Mouse (Mus musculus): ENCODE data around the gene Dnaja2.

The Dnaja2 gene

GRCm38 (mm10) chr8:85500955-85501685, 54.0 kb downstream of the Dnaja2 start:
- DNase-seq (ENCODE audit: low read depth, low spot score) = peak; percentile 90

DNA sequence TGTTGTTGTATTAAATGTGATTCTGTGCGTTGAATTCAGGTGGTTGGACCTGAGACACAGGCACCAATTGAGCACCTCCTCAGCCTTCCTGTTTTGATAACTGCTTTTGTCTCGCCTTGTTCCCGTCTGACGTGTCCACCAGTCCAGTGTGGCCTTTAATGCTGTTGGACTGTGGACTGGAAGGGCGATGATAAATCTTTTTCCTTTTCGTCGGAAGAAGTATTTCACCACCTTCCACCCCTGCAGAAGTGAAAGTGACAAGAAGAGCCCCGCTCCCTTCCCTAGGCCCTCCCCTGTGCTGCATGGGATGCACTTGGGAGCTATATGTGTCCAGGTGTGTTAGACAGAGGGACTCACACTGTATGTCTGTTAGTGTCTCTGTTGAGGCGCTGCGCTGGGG, 54.7 kb downstream of the Dnaja2 start:
- no peak for DNase-seq (ENCODE audit: low read depth, low spot score)

DNA sequence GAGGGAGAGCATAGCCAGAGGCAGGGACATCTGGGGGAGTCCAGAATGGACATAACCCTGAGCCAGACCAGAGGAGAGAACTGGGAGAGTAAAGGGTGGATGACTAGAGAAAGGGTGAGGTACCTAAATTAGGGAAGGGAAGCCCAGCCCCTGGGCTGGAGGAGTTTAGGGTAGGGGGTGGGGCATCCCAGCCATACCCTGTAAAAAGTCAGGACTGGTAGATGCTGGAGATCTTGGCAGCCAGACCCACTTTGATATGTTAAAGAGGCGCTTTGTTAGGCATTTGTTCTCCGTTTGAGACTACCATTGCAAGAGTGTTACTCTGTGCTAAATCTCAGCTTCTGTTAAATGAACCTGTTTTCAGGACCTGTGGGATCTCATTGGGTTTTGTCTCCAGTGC, 56.6 kb downstream of the Dnaja2 start:
- DNase-seq (ENCODE audit: low read depth, low spot score) = no peak

DNA sequence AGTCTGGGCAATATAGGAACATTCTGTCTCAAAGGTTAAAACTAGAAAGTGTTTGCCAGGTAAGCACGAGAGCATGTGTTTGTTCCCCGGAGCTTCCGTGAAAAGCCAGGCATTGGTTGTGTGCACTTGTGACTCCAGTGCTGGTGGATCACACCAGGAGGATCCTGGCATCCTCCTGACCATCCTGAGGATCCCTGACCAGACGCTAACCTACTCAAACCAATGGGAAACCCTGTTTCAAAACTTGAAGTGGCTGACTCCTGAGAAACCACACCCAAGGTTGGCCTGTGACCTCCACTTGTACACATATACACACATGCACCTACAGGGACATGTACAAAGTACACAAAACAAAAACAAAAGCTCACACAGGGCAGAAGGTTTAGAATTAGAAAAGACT, 58.4 kb downstream of the Dnaja2 start:
- no peak for DNase-seq (ENCODE audit: low read depth, low spot score)

DNA sequence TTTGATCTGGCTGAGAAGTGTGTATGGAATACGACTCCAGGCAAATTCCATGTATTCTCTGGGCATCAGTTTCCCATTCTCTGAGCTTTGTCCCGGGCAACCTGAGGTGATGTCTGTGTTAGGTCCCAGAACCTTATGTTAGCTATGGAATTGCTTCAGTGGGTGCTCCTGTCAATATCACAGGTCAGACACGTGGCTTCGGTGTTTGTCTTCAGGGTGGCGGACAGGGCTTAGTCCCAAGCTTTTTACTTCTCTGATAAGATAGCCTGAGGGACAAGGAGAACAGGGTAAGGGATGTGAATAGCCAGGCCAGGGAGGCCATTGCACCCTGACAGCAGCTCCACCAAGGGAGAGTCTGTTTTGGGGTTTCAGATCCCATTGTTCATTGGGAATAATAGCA, 59.0 kb downstream of the Dnaja2 start:
- no peak for DNase-seq (ENCODE audit: low read depth, low spot score)

DNA sequence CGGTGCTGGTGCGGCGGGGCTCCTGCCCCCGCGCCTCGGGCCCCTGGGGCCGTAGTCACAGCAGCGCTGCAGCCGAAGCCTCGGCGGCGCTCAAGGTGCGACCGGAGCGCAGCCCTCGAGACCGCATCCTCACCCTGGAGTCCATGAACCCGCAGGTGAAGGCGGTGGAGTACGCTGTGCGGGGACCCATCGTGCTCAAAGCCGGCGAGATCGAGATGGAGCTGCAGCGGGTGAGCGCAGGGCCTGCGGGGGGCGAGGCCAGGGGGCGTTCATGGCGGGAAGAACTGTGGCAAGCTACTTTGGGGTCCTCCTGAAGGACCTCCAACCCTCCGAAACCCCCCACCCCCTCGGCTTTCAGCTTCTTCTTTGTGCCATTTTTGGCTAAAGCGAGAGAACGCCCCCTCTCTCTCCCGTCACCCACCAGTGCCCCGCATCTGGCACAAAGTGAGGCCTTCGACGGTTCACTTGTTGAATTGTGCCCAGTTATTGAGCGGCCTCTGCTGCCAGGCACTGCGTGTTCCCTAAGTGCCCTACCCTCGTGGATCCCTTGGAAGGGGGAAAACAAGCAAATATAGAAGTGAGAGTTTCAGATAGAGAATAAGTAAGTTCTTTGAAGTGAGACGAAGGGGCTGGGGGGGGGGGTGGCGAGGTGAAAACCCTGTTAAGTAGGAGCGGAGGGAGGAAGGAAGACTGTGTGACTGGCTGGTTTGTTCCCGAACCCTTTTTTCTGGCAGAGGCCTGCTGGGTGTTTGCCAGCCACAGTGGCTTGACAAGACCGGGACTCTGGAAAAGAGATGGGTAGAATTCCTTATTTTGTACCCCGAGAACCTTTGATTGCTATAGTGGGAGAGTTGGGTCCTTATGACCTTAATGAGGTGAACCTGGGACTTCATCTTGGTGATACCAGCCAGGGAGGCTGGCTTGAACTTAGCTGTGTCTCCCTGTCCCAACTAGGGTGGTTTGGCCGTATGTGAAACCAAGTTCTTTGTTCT, 61.9 kb downstream of the Dnaja2 start:
- DNase-seq (ENCODE audit: low read depth, low spot score) = peak; percentile 58

DNA sequence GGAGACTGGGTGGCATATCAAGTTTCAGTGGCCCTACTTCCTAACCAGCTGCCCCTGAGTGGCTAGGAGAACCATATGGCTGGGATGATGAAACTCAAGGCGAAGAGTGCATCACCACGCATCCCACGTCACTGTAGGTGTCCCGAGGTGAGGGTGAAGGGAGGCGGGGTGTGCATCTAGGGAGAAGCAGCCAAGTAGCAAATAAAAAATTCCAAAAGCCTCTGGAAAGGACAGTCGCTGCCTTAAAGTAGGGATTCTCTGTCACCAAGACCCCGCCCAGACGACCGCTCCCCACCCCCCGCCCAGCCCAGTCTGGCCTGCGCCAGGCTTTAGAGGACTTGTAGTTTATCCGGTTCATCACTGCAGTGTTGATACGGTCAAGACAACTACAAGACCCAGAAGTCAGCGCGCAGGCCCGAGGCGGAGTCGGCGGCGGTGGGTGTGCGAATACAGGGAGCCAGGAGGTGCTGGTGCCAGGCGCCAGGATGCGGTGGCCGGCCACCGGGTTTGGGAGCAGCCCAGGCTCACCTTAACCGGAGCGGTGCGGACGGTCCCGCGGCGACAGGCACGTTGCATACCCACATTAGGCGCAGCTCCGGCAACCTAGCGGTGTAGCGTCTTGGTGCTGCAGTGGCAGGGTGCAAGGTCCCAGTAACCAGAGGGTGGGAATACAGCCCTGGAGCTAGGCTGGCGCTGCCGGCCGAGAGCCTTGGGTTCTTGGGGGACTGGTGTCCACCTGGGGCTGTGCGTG, 62.8 kb downstream of the Dnaja2 start, which contains the start of gene Gpt2:
Gene Gpt2 (plus strand): TSS at position 452 of the 751 bp plus-strand sequence.
- DNase-seq (ENCODE audit: low read depth, low spot score) = peak; percentile 98

DNA sequence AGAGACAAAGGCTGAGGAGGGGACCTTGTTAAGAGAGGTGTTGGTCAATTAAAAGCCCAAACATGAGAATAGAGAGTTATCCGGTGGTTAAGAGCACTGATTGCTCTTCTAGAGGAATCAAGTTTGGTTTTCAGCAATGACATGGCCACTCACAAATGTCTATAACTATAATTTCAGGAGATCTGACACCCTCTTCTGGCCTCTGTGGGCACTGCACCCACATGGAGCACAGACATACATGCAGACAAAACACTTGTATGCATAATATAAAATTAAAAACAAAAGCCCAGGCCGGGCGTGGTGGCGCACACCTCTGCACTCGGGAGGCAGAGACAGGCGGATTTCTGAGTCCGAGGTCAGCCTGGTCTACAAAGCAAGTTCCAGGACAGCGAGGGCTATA, 65.6 kb downstream of the Dnaja2 start:
- no peak for DNase-seq (ENCODE audit: low read depth, low spot score)

GRCm38 (mm10) chr8:85488631-85489030, 66.5 kb downstream of the Dnaja2 start:
- DNase-seq (ENCODE audit: low read depth, low spot score) = no peak

DNA sequence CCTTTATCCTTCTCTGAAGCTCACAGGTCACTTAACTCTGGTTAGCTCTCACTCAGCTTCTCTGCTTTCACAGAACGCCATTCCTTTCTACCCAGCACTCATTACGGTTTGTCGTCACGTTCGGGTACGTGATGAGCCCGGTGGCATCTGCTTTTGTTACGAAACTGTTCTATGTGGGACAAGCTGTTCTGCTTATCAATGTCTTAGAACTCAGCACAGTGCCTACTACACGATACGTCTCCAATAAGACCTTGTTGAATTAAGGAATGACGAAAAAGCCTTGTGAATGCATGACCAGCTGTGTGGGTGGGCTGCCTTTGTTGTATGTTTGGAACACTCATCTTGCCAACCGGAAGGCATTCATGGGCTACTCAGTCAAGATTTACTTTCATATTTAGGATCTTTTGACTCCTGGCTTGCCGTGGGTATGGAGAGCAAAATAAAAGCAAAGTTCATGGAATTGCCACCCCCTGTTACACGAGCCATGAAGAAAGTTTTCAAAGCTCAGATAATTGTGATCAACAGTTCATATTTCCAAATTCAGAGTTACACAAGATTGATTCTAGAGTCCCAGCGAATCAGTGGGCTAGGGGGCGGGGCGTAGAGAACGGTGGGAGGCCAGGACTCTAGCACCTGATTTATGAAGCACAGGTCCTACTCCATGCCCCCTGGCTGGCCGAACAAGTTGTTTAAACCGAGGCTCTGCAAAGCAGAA, 67.1 kb downstream of the Dnaja2 start:
- DNase-seq (ENCODE audit: low read depth, low spot score) = peak; percentile 37
